Mouse (Mus musculus) kidney, embryonic 14.5 days (tissue): ENCODE data around the gene Gm20518. TPM values are rescaled to one million over a fixed set of nuclear protein-coding genes. Genes with fewer than 3 reads are reported as not detected.

Experiments used
- ATAC-seq: fragments of 200-750 bp; cut with Nextera tagmentation; 2 replicates; pipeline ENCODE4 v1.8.0; 2017; ENCODE audit warnings: moderate number of reproducible peaks, mild to moderate bottlenecking, moderate TSS enrichment, moderate library complexity; ENCODE audit not compliant: low FRiP score, low TSS enrichment
- H3K27ac ChIP-seq: fragments of 300-500 bp; sonication (generic); 2 replicates; pipeline ENCODE4 v1.5.1; 2014; ENCODE audit warnings: low read depth, mild to moderate bottlenecking, low read length, moderate library complexity, mixed read lengths
- H3K27me3 ChIP-seq: fragments of 300-500 bp; sonication (generic); 2 replicates; pipeline ENCODE4 v1.6.1; 2014; ENCODE audit warnings: mild to moderate bottlenecking, low read length; ENCODE audit not compliant: control insufficient read depth, insufficient read depth
- H3K36me3 ChIP-seq: fragments of 300-500 bp; sonication (generic); 2 replicates; pipeline ENCODE4 v1.6.1; 2014; ENCODE audit warnings: low read length, mixed read lengths; ENCODE audit not compliant: control insufficient read depth, insufficient read depth
- H3K4me1 ChIP-seq: fragments of 300-500 bp; sonication (generic); 2 replicates; pipeline ENCODE4 v1.6.1; 2014; ENCODE audit warnings: low read length, mixed read lengths; ENCODE audit not compliant: control insufficient read depth, insufficient read depth
- H3K4me2 ChIP-seq: fragments of 300-500 bp; sonication (generic); replicated peaks from 2 replicates; pipeline ENCODE4 v1.6.1; 2014; ENCODE audit warnings: low read depth, mild to moderate bottlenecking, low read length
- H3K4me3 ChIP-seq: fragments of 300-500 bp; sonication (generic); 2 replicates; pipeline ENCODE4 v1.5.1; 2014; ENCODE audit warnings: mild to moderate bottlenecking, low read length
- H3K9ac ChIP-seq: fragments of 300-500 bp; sonication (generic); 2 replicates; pipeline ENCODE4 v1.6.1; 2014; ENCODE audit warnings: low read depth, mild to moderate bottlenecking, low read length, moderate library complexity
- H3K9me3 ChIP-seq: fragments of 300-500 bp; sonication (generic); 2 replicates; pipeline ENCODE4 v1.6.1; 2016; ENCODE audit warnings: low read length; ENCODE audit not compliant: control insufficient read depth
- WGBS: fragments of 180-500 bp; shearing (Covaris S2); extraction: QIAGEN DNeasy Blood & Tissue Kit; methylation state at CpG from one replicate; pipeline ENCODE4 v1.1.7; 2014; 5-methylcytosine and 5-hydroxymethylcytosine counted together
- polyA plus RNA-seq: library from polyadenylated mRNA; unstranded; fragments of >200 nt; fragmentation: Nextera tagmentation; extraction: Ambion mirVana; gene quantifications from 2 replicates; pipeline ENCODE4 v1.2.1, GENCODE M21; 2014

The Gm20518 gene
- polyA plus RNA-seq: 0.23 and 0.31 TPM in 2 replicates

DNA sequence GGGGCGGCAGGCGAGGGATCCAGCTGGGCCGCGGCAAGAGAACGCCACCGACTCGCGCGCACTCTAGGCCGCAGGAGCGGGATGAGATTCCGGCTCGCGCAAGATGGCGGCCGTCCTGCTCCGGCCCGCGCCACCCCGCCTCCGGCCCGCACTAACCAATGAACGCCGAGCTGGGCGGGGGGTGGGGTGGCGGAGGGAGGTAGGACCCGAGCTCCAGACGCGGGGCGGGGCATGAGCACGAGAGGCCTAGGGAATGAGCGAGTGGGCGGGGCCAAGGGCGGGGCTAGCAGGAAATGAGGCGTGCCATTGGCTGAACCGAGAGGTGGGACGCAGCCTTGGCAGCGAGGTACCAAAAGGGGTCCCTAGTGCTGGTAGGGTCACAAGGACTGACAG, at the start of gene Gm20518:
Gene Gm20518, minus strand, starts transcription at position 105 of the 393 bp plus-strand sequence.
- H3K9me3 ChIP-seq: no peaks in the 10 kb centered on the region
- H3K9ac ChIP-seq: peak within 1 kb of the TSS; percentile 96
- H3K4me3 ChIP-seq: peak within 1 kb of the TSS; percentile 97
- H3K4me1 ChIP-seq: peaks cover 11% of the 10 kb centered on the region
- peak within 1 kb of the TSS; percentile 92 for H3K27ac ChIP-seq
- WGBS: under 1% methylated on average over 35 of the region's 38 CpGs
- peak; percentile 98 for ATAC-seq
- H3K27me3 ChIP-seq: no peaks in the 10 kb centered on the region
- peaks cover 3% of the 10 kb centered on the region; the same call in 1 of the 2 replicates for H3K36me3 ChIP-seq
- peak within 1 kb of the TSS; percentile 91 for H3K4me2 ChIP-seq

DNA sequence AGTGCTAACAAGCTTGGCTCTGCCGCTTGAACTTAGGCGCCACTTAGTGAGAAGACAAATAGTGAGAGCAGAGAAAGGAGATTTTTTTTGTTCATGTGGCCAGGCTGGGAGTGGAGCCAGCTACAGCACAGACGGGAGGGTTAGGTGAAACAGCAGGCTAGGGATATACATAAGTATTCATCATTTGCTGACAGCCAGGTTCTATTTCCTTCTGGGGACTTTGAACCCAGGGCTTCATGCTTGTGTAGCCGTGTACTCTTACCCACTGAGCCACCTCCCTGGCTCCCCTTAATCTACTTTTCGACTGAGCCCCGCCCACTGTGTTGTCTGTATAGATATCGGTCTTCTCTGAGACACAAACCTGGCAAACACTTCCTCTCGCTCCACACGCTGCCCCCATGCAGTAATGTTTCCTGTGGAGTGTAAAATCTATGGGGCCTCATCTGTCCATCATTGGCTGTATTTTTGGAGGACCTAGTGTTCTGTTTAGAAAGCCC, 47.8 kb upstream of the Gm20518 start:
- Histone ChIP-seq H3K27ac (no peak overlapping the region), H3K9me3 (no peaks in the 10 kb centered on the region), H3K4me2 (no peak overlapping the region), H3K4me3 (no peak overlapping the region), H3K9ac (no peak overlapping the region), H3K4me1 (no peaks in the 10 kb centered on the region), H3K36me3 (no peaks in the 10 kb centered on the region), H3K27me3 (no peaks in the 10 kb centered on the region)
- WGBS: 65% methylated on average over 9 of the region's 9 CpGs
- no peak for ATAC-seq

DNA sequence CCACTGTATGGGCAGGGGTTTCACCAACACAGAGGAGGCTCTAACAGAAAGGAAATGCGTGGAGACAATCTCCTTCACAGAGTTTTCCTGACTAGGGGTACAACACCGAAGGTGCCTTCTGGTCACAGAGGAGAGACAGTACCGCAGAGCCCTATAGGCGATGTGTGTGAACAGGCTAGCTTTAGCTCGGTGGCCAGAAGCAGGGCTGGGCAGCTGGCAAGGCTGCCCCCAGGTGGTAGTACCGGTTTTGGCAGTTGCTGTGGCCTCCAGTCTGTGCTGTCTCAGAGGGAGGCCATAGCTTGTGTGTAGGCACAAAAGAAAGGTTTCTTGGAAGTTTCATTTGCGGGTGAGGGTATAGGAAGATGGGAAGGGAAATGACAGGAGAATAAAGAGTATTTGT, 47.4 kb upstream of the Gm20518 start:
- ATAC-seq: peak; percentile 84; the same call in 1 of the 2 replicates
- Histone ChIP-seq H3K4me2 (no peak overlapping the region), H3K9me3 (no peaks in the 10 kb centered on the region), H3K9ac (no peak overlapping the region), H3K4me3 (no peak overlapping the region), H3K36me3 (no peaks in the 10 kb centered on the region), H3K27me3 (no peaks in the 10 kb centered on the region), H3K4me1 (no peaks in the 10 kb centered on the region), H3K27ac (no peak overlapping the region)
- 14% methylated on average over 7 of the region's 7 CpGs for WGBS

DNA sequence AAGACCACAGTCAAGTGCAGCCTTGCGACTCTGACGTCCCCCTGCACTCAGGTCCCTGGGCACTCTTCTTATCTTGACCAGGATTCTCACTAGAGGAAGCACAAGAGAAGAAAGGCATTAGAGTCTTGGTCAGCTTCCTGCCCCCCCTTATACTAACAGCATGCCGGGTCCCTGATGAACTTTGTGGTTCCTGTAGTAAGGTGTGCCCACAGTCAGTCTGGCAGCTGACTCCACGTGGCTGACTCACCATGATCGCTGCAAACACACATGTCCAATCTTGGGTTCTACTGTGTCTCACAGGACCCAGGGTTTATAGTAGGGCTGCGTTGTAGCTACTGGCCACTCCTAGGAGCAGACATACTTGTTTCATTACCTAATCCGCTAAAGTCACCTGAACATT, 46.7 kb upstream of the Gm20518 start:
- Histone ChIP-seq H3K9me3 (no peaks in the 10 kb centered on the region), H3K27ac (no peak overlapping the region), H3K4me1 (no peaks in the 10 kb centered on the region), H3K9ac (no peak overlapping the region), H3K4me3 (no peak overlapping the region), H3K27me3 (no peaks in the 10 kb centered on the region), H3K36me3 (no peaks in the 10 kb centered on the region), H3K4me2 (no peak overlapping the region)
- no peak for ATAC-seq
- 75% methylated on average over 7 of the region's 7 CpGs for WGBS

DNA sequence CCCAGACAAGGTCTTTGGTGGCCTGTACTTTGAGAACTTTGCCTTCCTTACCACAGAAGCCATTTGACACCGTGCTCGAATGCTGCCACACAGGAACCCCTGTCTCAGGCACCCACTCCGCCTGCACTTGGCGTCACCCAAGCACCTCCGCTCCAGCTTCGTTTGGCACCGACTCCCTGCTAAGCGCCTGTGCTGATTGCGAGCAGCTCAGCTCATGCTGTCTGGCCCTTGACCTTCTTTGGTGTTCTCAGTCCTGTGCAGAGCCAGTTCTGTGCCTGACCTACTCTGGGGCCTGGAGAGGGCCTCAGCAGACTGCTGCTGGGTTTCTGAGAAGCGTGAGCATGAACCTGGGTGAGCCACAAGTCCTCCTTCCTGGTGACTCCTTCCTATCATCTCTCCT, 45.3 kb upstream of the Gm20518 start:
- 81% methylated on average over 10 of the region's 10 CpGs for WGBS
- H3K4me1 ChIP-seq: no peaks in the 10 kb centered on the region

DNA sequence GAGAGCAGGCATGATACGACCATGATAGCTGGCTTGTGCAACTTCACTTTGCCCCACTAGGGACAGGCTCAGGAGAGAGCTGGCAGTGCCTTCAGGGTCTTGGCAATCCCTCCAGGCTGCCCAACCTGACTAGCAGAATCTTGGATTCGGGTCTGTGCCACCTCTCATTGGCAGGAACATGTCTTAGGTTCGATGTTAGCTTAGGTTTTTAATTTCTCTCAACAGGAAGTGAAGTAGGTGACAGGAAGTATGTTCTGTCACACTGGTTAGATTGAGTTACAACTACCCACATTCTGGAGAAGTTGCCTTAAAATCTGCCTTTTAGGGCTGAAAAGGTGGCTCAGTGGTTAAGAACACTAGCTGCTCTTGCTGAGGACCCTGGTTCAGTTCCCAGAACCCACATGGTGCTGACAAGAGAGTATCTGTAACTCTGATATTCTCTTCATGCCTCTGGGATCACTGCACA, 43.0 kb upstream of the Gm20518 start:
- Histone ChIP-seq H3K4me1 (no peaks in the 10 kb centered on the region), H3K27ac (no peak overlapping the region), H3K9me3 (no peaks in the 10 kb centered on the region), H3K36me3 (no peaks in the 10 kb centered on the region), H3K4me3 (no peak overlapping the region), H3K9ac (no peak overlapping the region), H3K27me3 (no peaks in the 10 kb centered on the region), H3K4me2 (no peak overlapping the region)
- no peak for ATAC-seq
- 66% methylated on average over 3 of the region's 3 CpGs for WGBS

More for the DNA sequence above, 45.3 kb upstream of the Gm20518 start:
- Histone ChIP-seq H3K4me2 (no peak overlapping the region), H3K27me3 (no peaks in the 10 kb centered on the region), H3K36me3 (no peaks in the 10 kb centered on the region), H3K9ac (no peak overlapping the region), H3K9me3 (no peaks in the 10 kb centered on the region), H3K4me3 (no peak overlapping the region), H3K27ac (no peak overlapping the region)
- ATAC-seq: no peak

DNA sequence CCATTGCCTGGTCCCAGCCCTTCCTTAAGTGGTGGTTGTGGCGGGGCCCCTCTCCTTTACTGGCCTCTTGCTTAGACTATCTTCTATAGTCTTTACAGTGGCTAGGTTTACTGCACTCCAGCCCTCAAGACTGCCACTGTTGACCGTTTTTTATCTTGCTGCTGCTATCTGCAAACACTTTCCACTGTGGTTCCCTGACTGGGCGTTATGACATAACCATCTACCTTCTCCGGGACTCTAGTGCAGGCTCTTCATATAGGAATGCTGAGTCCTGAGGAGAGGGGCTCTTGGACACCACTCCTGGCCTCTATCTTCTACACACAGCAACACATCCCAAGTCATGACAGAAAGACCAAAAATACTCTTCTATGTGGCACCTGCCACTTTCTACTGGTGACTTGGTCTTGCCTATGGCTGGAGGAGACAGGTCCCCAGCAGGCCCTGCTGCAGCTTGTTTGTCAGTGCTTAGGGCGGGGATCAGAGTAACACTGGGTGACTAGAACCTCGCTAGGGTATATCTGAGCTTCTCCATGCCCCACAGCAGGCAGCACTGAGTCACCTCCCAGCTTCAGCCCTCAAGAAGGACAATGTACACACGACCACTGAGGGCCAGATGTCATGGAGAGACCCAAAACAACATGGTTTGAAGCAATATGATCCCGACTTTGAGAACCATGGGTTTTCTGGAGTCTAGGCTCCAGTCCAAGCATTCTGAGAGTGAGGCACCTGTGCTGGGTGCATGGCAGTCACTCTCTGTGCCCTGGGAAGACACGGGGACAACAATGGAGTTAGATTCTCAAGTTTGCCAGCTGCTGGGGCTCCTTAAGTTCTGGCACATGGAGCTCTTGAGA, 42.3 kb upstream of the Gm20518 start:
- Histone ChIP-seq H3K27me3 (no peaks in the 10 kb centered on the region), H3K27ac (no peak overlapping the region), H3K9ac (no peak overlapping the region), H3K36me3 (no peaks in the 10 kb centered on the region), H3K4me3 (no peak overlapping the region), H3K4me1 (0 out of 2 replicates have a peak, but pooled peaks cover 1% of the 10 kb centered on the region), H3K4me2 (no peak overlapping the region), H3K9me3 (no peaks in the 10 kb centered on the region)
- ATAC-seq: no peak
- 76% methylated on average over 9 of the region's 9 CpGs for WGBS

DNA sequence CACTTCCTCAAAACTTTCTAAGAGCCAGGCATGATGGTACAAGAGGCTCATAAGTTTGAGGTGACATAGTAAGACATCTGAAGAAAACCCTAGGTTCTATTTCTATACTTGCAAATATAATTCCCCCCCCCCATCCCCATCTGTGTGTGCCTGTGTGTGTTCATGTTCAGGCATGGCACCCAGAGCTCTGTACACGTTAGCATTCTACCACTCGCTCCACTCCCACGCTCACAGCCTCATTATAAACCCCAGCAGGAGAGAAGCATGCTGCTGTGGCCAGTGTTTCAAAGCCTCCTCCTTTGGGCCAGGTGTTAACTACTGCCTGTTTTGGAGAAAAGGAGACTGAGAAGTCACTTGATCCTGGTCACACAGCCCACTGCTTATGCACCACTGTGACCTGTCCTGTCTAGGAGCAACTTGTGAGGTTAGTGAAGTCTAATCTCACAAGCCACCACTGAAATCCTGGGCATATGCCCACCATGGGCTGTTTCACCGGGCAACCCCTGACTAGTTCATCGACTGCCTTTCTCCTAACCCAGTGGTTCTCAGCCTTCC, 40.5 kb upstream of the Gm20518 start:
- ATAC-seq: no peak
- no peak overlapping the region for H3K9ac ChIP-seq
- H3K4me2 ChIP-seq: no peak overlapping the region
- 77% methylated on average over 5 of the region's 5 CpGs for WGBS
- 0 out of 2 replicates have a peak, but pooled peaks cover 7% of the 10 kb centered on the region for H3K4me1 ChIP-seq
- no peaks in the 10 kb centered on the region for H3K36me3 ChIP-seq
- no peak overlapping the region for H3K27ac ChIP-seq
- no peak overlapping the region for H3K4me3 ChIP-seq
- H3K27me3 ChIP-seq: no peaks in the 10 kb centered on the region
- H3K9me3 ChIP-seq: no peaks in the 10 kb centered on the region

DNA sequence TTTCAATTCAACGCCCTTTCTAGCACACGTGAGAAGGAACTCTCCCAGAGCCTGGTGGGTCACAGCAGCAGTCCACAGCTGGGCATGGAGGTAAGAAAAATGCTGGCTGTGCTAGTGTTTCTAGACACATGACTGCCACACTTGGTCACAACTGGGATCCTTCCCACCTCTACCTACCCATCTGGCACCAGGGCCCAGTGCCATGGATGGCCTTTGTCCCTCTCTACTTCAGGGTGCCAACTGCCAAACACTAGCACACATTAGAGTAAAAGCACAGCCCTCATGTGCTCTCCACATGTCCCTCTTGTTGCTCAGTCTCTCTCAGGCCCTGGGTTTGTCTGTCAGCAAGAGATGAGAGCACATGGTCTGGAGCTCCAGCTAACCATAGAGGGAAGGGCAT, 38.2 kb upstream of the Gm20518 start:
- Histone ChIP-seq H3K4me1 (peaks cover 9% of the 10 kb centered on the region; the same call in 1 of the 2 replicates), H3K4me3 (no peak overlapping the region), H3K9me3 (no peaks in the 10 kb centered on the region), H3K36me3 (peaks cover 15% of the 10 kb centered on the region), H3K27me3 (no peaks in the 10 kb centered on the region), H3K4me2 (no peak overlapping the region), H3K27ac (no peak overlapping the region), H3K9ac (no peak overlapping the region)
- WGBS: 69% methylated on average over 2 of the region's 2 CpGs
- no peak for ATAC-seq
